Mouse (Mus musculus): ENCODE data around the gene Traf7.

- TF ChIP-seq GATA1 (IDR thresholded peaks at IDR 0.05; ENCODE audit: low read length), result no peak
- TF ChIP-seq TAL1 (IDR thresholded peaks at IDR 0.05; ENCODE audit: low read length), result no peak
Measured at GRCm38 (mm10) chr17:24479431-24479830, 48.3 kb downstream of the Traf7 start.

All from erythroblast, embryonic 14.5 days (primary cell).